Mouse (Mus musculus): ENCODE measurements at regions not wholly inside any gene's neighbourhood (a gene's known extent, or its start where the extent isn't known, plus 50 kb on each side); places are given as distances from the start of the nearest gene placed in this dataset.

DNA sequence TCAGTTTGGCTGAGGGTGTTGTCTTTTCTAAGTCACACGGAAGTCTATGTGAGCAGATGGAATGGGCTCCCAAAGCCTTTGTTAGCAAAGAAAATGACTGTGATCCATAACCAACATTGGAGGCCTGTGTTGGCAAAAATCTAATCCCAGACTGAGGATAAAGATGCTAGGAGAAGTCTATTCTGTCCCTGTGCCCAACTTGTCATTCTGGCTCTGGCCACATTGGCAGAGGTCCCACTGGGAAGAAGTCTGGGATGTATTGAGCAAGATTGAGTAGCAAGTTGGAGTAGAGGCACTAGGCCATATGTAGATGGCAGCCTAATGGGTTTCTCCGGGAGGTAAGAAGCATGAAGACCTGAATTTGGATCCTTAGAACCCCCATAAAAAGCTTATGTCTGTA, 54.1 kb downstream of the Nog start:
- H3K4me3 ChIP-seq: no peak overlapping the region
- 95% methylated on average over 2 of the region's 2 CpGs for WGBS
- H3K4me1 ChIP-seq: peaks cover 3% of the 10 kb centered on the region; the same call in 1 of the 2 replicates
- no peaks in the 10 kb centered on the region for H3K9me3 ChIP-seq
- ATAC-seq (ENCODE audit: insufficient number of reproducible peaks, insufficient read depth, low FRiP score, low TSS enrichment, low read depth): no peak
- no peaks in the 10 kb centered on the region for H3K27me3 ChIP-seq
- no peak overlapping the region for H3K4me2 ChIP-seq
- H3K36me3 ChIP-seq: no peaks in the 10 kb centered on the region
- no peak overlapping the region for H3K27ac ChIP-seq
- no peak overlapping the region for H3K9ac ChIP-seq

DNA sequence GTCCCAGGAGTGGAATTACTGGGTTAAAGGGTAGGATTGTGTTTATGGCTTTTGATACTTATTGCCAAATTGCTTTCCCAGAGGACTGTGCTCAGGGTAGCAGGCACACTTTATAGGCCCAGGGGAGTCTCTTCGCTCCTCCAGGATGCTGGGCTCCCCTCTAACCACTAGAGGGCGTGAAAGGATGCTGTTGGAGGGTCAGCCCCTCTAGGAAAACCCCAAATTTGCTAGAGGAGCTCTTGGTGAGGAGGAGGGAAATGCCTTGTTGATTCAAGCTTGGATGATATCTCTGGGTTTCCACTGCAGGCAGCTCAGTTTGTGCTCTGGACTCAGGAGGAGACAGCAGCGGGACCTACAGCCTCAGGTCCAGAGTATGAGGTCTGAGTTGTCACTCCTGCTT, 58.8 kb downstream of the Nog start:
- H3K27me3 ChIP-seq: no peaks in the 10 kb centered on the region
- no peak overlapping the region for H3K4me3 ChIP-seq
- H3K4me2 ChIP-seq: no peak overlapping the region
- no peak overlapping the region for H3K9ac ChIP-seq
- no peaks in the 10 kb centered on the region for H3K36me3 ChIP-seq
- H3K9me3 ChIP-seq: no peaks in the 10 kb centered on the region
- no peak overlapping the region for H3K27ac ChIP-seq
- no peak for ATAC-seq (ENCODE audit: insufficient number of reproducible peaks, insufficient read depth, low FRiP score, low TSS enrichment, low read depth)
- 19% methylated on average over 3 of the region's 3 CpGs for WGBS
- peaks cover 6% of the 10 kb centered on the region for H3K4me1 ChIP-seq

DNA sequence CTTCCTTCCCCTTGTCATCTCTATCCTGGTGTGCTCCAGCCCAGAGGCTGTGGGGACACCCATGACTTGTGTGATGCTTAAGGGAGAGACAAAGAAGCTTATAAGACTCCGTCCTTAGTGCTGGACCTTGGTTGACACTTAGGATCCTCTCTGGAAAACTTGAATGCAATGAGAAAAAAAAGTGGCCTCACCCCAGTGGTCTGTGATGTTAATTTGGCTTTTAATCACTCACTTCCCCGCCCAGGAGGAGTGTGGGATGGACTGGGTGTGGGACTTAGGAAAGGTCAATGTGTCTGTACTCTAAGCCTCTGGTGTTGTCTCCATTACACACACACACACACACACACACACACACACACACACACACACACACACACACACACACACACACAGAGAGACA, 60.0 kb downstream of the Nog start:
- H3K27me3 ChIP-seq: no peaks in the 10 kb centered on the region
- H3K9ac ChIP-seq: no peak overlapping the region
- no peak overlapping the region for H3K4me3 ChIP-seq
- no peak overlapping the region for H3K27ac ChIP-seq
- peaks cover 6% of the 10 kb centered on the region for H3K4me1 ChIP-seq
- ATAC-seq (ENCODE audit: insufficient number of reproducible peaks, insufficient read depth, low FRiP score, low TSS enrichment, low read depth): no peak
- no peaks in the 10 kb centered on the region for H3K36me3 ChIP-seq
- H3K4me2 ChIP-seq: no peak overlapping the region
- 72% methylated on average over 2 of the region's 2 CpGs for WGBS
- H3K9me3 ChIP-seq: no peaks in the 10 kb centered on the region

DNA sequence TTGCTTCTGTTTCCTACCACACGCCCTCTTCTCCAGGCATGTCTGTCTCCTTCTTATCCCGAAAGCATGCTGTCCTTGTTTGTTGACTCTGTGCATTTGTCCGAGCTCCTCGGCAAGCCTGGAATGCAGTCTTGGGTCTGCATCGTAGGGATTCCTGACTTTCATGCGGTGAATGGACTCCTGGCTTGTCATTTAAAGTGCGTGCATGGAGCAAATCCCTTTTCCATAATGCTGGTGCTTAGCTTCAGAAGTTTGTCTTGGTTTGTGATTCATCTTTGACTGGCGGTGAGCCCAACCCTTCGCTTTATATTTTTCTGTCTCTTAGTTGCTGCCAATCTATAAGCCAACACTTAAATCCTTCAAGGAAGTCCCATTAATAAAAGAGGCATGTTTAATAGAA, 62.2 kb downstream of the Nog start:
- Histone ChIP-seq H3K27ac (no peak overlapping the region; the same call in 1 of the 2 replicates), H3K4me1 (peaks cover 6% of the 10 kb centered on the region), H3K27me3 (no peaks in the 10 kb centered on the region), H3K36me3 (no peaks in the 10 kb centered on the region), H3K9me3 (no peaks in the 10 kb centered on the region), H3K4me3 (no peak overlapping the region), H3K9ac (no peak overlapping the region), H3K4me2 (no peak overlapping the region)
- WGBS: 48% methylated on average over 9 of the region's 9 CpGs
- ATAC-seq (ENCODE audit: insufficient number of reproducible peaks, insufficient read depth, low FRiP score, low TSS enrichment, low read depth): no peak

DNA sequence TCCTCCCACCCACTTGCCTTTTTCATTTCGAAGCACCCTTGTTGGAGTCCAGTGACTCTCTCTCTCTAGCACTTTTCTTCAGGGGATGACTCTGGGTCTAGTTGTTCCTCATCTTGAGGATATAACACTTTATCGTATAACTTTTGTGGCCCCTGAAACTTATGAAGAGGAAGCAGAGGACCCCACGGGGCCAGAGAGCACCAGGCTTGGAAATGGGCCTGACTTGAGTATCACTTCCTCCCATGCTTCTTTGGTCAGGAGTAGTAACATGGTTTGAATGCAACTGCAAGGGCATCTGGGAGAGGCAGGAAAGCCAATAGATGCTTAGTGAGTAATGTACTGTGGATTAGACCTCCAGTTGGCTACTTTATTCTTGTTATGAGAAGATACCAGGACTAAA, 65.2 kb downstream of the Nog start:
- Histone ChIP-seq H3K27me3 (no peaks in the 10 kb centered on the region), H3K4me1 (peaks cover 3% of the 10 kb centered on the region; the same call in 1 of the 2 replicates), H3K27ac (no peak overlapping the region), H3K4me3 (no peak overlapping the region), H3K4me2 (no peak overlapping the region), H3K36me3 (no peaks in the 10 kb centered on the region), H3K9me3 (no peaks in the 10 kb centered on the region), H3K9ac (no peak overlapping the region)
- no peak for ATAC-seq (ENCODE audit: insufficient number of reproducible peaks, insufficient read depth, low FRiP score, low TSS enrichment, low read depth)
- WGBS: 94% methylated on average over 3 of the region's 3 CpGs

DNA sequence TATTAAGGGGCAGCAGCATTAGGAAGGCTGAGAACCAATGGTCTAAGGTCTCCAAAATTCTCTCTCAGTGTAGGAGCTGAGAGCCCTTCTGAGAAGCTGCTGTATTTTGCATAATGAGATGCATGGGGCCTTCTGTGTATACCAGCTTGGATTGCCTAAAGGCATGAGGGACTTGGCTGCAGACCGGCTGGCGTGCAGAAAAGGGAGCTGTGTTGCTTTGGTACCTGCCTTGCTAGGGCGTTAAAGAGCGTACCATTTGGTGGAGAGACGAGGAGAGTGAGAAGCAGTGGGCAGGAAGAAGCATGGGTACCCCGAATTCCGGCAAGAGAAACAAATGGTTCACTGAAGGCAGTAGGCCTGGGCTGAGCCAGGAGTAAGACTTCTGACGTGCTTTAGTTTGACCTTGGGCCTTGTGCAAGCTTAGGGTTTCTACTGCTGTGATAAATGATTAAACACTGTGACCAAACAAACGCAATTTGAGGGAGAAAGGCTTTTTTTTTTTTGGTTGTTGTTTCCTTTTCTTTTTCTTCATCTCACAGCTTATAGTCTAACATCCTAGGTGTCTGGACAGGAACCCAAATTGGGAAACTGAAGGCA, 69.2 kb downstream of the Nog start:
- WGBS: 62% methylated on average over 9 of the region's 9 CpGs

DNA sequence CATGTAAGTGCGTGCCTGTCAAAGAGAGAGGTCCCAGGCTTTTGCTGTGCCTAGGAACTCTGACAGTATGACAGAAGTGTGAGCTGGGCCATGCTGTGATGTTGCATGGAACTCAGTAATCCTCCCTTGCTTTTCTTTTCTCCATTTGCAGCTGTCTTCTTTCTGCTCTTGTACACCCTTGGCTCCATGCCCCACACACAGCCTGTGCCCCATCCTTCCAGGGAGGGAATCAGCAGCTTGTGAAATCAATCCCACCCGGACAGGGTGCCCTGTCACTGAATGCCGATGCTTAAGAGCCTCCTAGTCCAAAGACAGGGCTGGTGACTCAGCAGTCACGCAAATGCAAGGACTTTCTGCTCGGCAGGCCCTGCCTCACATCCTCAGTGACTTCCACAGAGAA, 72.4 kb downstream of the Nog start:
- no peaks in the 10 kb centered on the region for H3K9me3 ChIP-seq
- H3K36me3 ChIP-seq: no peaks in the 10 kb centered on the region
- H3K4me2 ChIP-seq: no peak overlapping the region
- H3K27ac ChIP-seq: no peak overlapping the region
- no peak overlapping the region for H3K4me3 ChIP-seq
- 51% methylated on average over 5 of the region's 5 CpGs for WGBS
- no peaks in the 10 kb centered on the region for H3K27me3 ChIP-seq
- no peak for ATAC-seq (ENCODE audit: insufficient number of reproducible peaks, insufficient read depth, low FRiP score, low TSS enrichment, low read depth)
- no peak overlapping the region for H3K9ac ChIP-seq
- H3K4me1 ChIP-seq: peaks cover 5% of the 10 kb centered on the region; the same call in 1 of the 2 replicates

More for the DNA sequence above, 69.2 kb downstream of the Nog start:
- no peak overlapping the region for H3K4me2 ChIP-seq
- H3K9me3 ChIP-seq: no peaks in the 10 kb centered on the region
- peaks cover 5% of the 10 kb centered on the region; the same call in 1 of the 2 replicates for H3K4me1 ChIP-seq
- H3K4me3 ChIP-seq: no peak overlapping the region
- H3K27ac ChIP-seq: no peak overlapping the region
- no peak for ATAC-seq (ENCODE audit: insufficient number of reproducible peaks, insufficient read depth, low FRiP score, low TSS enrichment, low read depth)
- no peak overlapping the region for H3K9ac ChIP-seq
- no peaks in the 10 kb centered on the region for H3K27me3 ChIP-seq
- no peaks in the 10 kb centered on the region for H3K36me3 ChIP-seq

DNA sequence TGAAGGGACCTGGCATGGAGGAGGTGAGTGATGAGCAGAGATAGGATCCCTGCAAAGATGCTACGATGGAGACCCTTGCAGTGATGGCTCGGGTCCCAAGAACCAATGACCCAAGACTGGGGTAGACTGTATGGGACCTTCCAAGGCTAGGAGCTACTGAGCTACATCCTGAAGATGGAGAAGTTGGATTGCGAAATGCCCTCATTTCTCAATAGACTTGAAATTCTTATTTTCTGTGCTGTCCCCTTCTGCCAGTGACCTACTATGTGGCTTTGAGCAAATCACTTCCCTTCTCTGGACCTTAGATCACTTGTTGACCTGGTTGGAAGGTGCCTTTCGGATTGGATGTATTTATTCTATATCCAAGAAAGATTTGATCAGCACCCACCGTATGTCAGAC, 88.9 kb downstream of the Nog start:
- ATAC-seq (ENCODE audit: insufficient number of reproducible peaks, insufficient read depth, low FRiP score, low TSS enrichment, low read depth): no peak
- no peaks in the 10 kb centered on the region for H3K36me3 ChIP-seq
- no peak overlapping the region for H3K9ac ChIP-seq
- no peaks in the 10 kb centered on the region for H3K27me3 ChIP-seq
- 88% methylated on average over 5 of the region's 5 CpGs for WGBS
- peaks cover 12% of the 10 kb centered on the region; the same call in 1 of the 2 replicates for H3K4me1 ChIP-seq
- no peaks in the 10 kb centered on the region for H3K9me3 ChIP-seq
- no peak overlapping the region for H3K27ac ChIP-seq
- no peak overlapping the region for H3K4me3 ChIP-seq
- no peak overlapping the region for H3K4me2 ChIP-seq

DNA sequence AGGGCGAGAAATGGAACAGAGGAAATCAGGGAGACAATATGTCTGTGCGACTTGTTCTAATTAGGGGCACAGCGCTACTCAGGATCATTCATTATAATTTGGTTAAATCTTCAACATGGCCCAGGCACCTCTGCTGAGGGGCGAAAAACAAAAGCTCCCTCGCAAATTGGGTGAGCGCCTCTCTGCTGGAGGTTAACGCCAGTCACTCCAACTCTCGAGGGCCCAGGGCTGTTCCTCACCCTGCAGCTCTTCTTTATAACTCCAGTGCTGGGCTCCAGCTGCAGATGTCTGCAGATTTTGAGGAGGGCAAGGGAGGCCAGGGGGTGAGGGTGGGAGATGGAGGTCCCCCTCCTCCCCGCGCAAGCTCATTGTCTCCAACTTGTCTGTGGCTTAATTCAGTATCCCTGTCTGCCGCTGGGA, 92.6 kb downstream of the Nog start:
- Histone ChIP-seq H3K4me1 (peaks cover 24% of the 10 kb centered on the region; the same call in 1 of the 2 replicates), H3K9me3 (no peaks in the 10 kb centered on the region), H3K4me2 (peak overlapping the region; percentile 47), H3K36me3 (no peaks in the 10 kb centered on the region), H3K9ac (no peak overlapping the region), H3K27ac (peak overlapping the region; percentile 66), H3K4me3 (0 out of 2 replicates have a peak overlapping the region, but pooled peaks have one; percentile 9), H3K27me3 (no peaks in the 10 kb centered on the region)
- WGBS: 12% methylated on average over 11 of the region's 11 CpGs
- ATAC-seq (ENCODE audit: insufficient number of reproducible peaks, insufficient read depth, low FRiP score, low TSS enrichment, low read depth): peak; percentile 65; the same call in 1 of the 2 replicates

DNA sequence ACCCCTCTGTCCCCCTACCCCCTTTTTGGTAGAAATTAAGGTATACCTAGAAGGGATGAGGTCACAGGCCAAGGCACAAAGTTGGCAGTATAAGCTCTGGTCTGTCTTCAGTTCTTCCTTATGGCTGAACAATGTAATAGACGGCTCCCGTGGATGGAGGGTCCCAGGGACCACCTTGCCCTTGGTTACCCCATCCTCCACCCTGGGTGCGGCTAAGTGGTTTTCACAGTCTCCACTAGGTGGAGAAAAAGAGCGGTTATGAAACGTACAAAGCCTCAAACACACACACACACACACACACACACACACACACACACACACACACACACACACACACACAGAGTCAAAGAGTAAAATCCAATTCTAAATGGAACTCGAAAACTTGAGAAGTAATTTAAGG, 93.1 kb downstream of the Nog start:
- 29% methylated on average over 6 of the region's 6 CpGs for WGBS
- Histone ChIP-seq H3K4me1 (peaks cover 24% of the 10 kb centered on the region; the same call in 1 of the 2 replicates), H3K4me2 (peak overlapping the region; percentile 47; the same call in 1 of the 2 replicates), H3K36me3 (no peaks in the 10 kb centered on the region), H3K27ac (no peak overlapping the region; the same call in 1 of the 2 replicates), H3K9ac (no peak overlapping the region), H3K9me3 (no peaks in the 10 kb centered on the region), H3K4me3 (no peak overlapping the region), H3K27me3 (no peaks in the 10 kb centered on the region)
- 0 out of 2 replicates have a peak, but pooled peaks have one; percentile 33 for ATAC-seq (ENCODE audit: insufficient number of reproducible peaks, insufficient read depth, low FRiP score, low TSS enrichment, low read depth)

DNA sequence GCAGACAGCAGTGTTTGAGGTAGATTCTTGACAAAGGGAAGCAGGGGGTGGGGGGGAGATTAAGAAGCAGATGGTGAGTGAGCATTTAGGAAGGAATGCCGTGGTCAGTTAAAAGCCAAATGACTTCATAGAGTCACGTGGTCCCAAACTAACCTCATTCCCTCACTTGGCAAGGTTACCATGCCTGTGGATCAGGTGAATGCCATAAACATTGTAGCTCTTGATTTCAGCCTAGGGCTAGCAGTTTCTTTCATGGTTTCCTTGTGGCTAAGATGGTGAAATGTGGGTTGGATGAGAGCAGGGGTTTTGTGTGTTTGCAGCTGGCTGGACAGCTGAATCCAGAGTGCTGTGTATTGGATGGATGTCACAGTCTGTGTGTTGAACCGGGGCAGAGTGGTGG, 95.3 kb downstream of the Nog start:
- Histone ChIP-seq H3K27me3 (no peaks in the 10 kb centered on the region), H3K27ac (no peak overlapping the region), H3K9me3 (no peaks in the 10 kb centered on the region), H3K36me3 (no peaks in the 10 kb centered on the region), H3K4me1 (peaks cover 24% of the 10 kb centered on the region; the same call in 1 of the 2 replicates), H3K4me2 (no peak overlapping the region), H3K4me3 (no peak overlapping the region), H3K9ac (no peak overlapping the region)
- WGBS: 34% methylated on average over 3 of the region's 3 CpGs
- no peak for ATAC-seq (ENCODE audit: insufficient number of reproducible peaks, insufficient read depth, low FRiP score, low TSS enrichment, low read depth)

DNA sequence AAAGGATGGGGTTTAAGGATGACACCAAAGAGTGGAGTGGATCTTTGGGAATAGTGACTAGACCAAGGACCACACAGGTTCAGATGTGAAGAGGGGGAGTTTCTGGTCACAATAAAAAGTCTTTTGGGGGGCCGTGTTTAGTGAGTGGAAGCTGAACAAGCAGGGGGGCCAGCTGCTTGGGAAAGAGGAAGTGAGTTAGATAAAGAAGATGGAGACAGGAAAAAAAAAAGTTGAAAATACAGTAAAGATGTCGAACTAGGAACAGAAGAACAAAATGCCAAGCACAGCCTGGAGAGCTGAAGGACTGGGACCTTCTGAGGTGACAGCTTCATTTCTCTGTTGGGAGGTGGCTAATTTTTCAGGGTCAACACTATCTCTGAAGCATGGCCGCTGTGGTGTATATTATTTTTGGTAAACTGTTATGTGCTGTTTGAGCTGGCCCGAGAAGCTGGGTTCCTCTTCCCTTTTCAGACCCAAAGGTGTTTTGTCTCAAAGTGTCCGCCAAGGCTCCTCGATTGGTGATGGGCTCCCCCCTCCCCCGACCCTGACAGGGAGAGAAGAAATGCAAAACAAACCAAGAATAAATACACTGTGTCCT, 97.1 kb downstream of the Nog start:
- WGBS: 74% methylated on average over 7 of the region's 7 CpGs
- H3K27me3 ChIP-seq: no peaks in the 10 kb centered on the region
- H3K4me2 ChIP-seq: no peak overlapping the region
- no peak overlapping the region for H3K4me3 ChIP-seq
- peaks cover 22% of the 10 kb centered on the region; the same call in 1 of the 2 replicates for H3K4me1 ChIP-seq
- no peak overlapping the region for H3K9ac ChIP-seq
- H3K9me3 ChIP-seq: no peaks in the 10 kb centered on the region
- no peaks in the 10 kb centered on the region for H3K36me3 ChIP-seq
- ATAC-seq (ENCODE audit: insufficient number of reproducible peaks, insufficient read depth, low FRiP score, low TSS enrichment, low read depth): no peak
- no peak overlapping the region for H3K27ac ChIP-seq

Measured in embryonic facial prominence, embryonic 13.5 days (tissue).